Mouse (Mus musculus) brain, embryonic 14.5 days (tissue): ENCODE results near the gene Cers6.

ENCODE experiments used
- CTCF ChIP-seq: fragments of 200-500 bp; IDR thresholded peaks from 2 replicates; pipeline ENCODE4 v1.5.1; 2012; ENCODE audit warnings: inconsistent platforms, mild to moderate bottlenecking, moderate library complexity, borderline replicate concordance; ENCODE audit not compliant: insufficient read depth, insufficient read length; ENCODE audit errors: extremely low read depth
- POLR2A ChIP-seq: fragments of 200-500 bp; IDR thresholded peaks from 2 replicates; pipeline ENCODE4 v1.6.1; 2012; ENCODE audit warnings: mild to moderate bottlenecking, inconsistent platforms, borderline replicate concordance; ENCODE audit not compliant: poor library complexity, insufficient read depth, insufficient read length, severe bottlenecking; ENCODE audit errors: extremely low read depth

- TF ChIP-seq CTCF (no peak), POLR2A (no peak)
Measured at GRCm38 (mm10) chr2:68910727-68911126, 49.5 kb downstream of the Cers6 start.
